Mouse (Mus musculus) liver, embryonic 16.5 days (tissue): ENCODE measurements around the gene Ftsj1. TPM values are rescaled to one million over a fixed set of nuclear protein-coding genes. Genes with fewer than 3 reads are reported as not detected.

ENCODE experiments used
- ATAC-seq: fragments of 200-750 bp; cut with Nextera tagmentation; 2 replicates; pipeline ENCODE4 v1.8.0; 2017; ENCODE audit warnings: low read depth, mild to moderate bottlenecking, moderate number of reproducible peaks, moderate library complexity
- H3K27ac ChIP-seq: fragments of 300-500 bp; sonication (generic); 2 replicates; pipeline ENCODE4 v1.5.1; 2014; ENCODE audit warnings: mild to moderate bottlenecking, low read length
- H3K27me3 ChIP-seq: fragments of 300-500 bp; sonication (generic); 2 replicates; pipeline ENCODE4 v1.6.1; 2014; ENCODE audit warnings: low read depth, low read length, mixed read lengths; ENCODE audit not compliant: control insufficient read depth, insufficient read depth
- H3K36me3 ChIP-seq: fragments of 300-500 bp; sonication (generic); 2 replicates; pipeline ENCODE4 v1.6.1; 2014; ENCODE audit warnings: mild to moderate bottlenecking; ENCODE audit not compliant: control insufficient read depth, insufficient read depth
- H3K4me1 ChIP-seq: fragments of 300-500 bp; sonication (generic); 2 replicates; pipeline ENCODE4 v1.6.1; 2014; ENCODE audit warnings: low read depth, low read length, mixed read lengths; ENCODE audit not compliant: control insufficient read depth
- H3K4me2 ChIP-seq: fragments of 300-500 bp; sonication (generic); 2 replicates; pipeline ENCODE4 v1.6.1; 2014; ENCODE audit warnings: low read depth, low read length, mixed read lengths
- H3K4me3 ChIP-seq: fragments of 300-500 bp; sonication (generic); 2 replicates; pipeline ENCODE4 v1.5.1; 2014; ENCODE audit warnings: low read depth, mild to moderate bottlenecking, low read length
- H3K9ac ChIP-seq: fragments of 300-500 bp; sonication (generic); 2 replicates; pipeline ENCODE4 v1.6.1; 2014; ENCODE audit warnings: low read depth, low read length
- H3K9me3 ChIP-seq: fragments of 300-500 bp; sonication (generic); replicated peaks from 2 replicates; pipeline ENCODE4 v1.6.1; 2016; ENCODE audit warnings: low read length; ENCODE audit not compliant: control insufficient read depth
- WGBS: fragments of 180-500 bp; shearing (Covaris S2); extraction: QIAGEN DNeasy Blood & Tissue Kit; methylation state at CpG from one replicate; pipeline ENCODE4 v1.1.7; 2014; ENCODE audit not compliant: insufficient replicate concordance; 5-methylcytosine and 5-hydroxymethylcytosine counted together
- polyA plus RNA-seq: library from polyadenylated mRNA; unstranded; fragments of >200 nt; fragmentation: Nextera tagmentation; extraction: Ambion mirVana; gene quantifications from 2 replicates; pipeline ENCODE4 v1.2.1, GENCODE M21; 2015

The Ftsj1 gene
- 29.3 and 30.7 TPM in 2 replicates for polyA plus RNA-seq

- no peaks in the 10 kb centered on the region for H3K9me3 ChIP-seq
- H3K36me3 ChIP-seq = no peaks in the 10 kb centered on the region; the same call in 1 of the 2 replicates
- no peaks in the 10 kb centered on the region; the same call in none of the 2 replicates for H3K4me1 ChIP-seq
- no peaks in the 10 kb centered on the region for H3K27me3 ChIP-seq
- H3K4me3 ChIP-seq = peak within 1 kb of the TSS; percentile 78
- peak; percentile 92 for ATAC-seq
- H3K9ac ChIP-seq = peak within 1 kb of the TSS; percentile 79
- 14% methylated on average over 45 of the region's 45 CpGs for WGBS
- peak within 1 kb of the TSS; percentile 79 for H3K27ac ChIP-seq
- peak within 1 kb of the TSS; percentile 71 for H3K4me2 ChIP-seq
Observed at GRCm38 (mm10) chrX:8252334-8253285, at the start of gene Ftsj1. Ftsj1 (minus strand) TSS chrX:8252406.

DNA sequence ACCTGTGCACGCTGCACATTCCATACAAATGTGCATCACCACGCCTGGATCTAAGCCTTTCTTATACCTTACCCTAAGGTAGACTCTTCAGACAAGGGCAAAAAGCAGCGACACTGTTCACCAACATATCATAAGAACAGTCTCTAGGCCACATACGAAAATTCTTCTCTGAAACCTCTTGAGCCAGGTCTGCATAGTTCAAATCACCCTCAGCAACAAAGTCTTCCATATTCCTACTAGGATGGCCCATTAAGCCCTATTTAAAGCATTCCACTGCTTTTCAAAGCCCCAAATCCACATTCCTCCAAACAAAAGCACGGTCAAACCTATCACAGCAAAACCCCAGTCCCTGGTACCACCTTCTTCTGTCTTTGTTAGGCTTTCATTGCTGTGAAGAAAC, 36.4 kb upstream of the Ftsj1 start:
- Histone ChIP-seq H3K4me3 (no peak overlapping the region), H3K27ac (no peak overlapping the region), H3K4me2 (no peak overlapping the region), H3K36me3 (no peaks in the 10 kb centered on the region), H3K9me3 (no peaks in the 10 kb centered on the region), H3K9ac (no peak overlapping the region), H3K4me1 (no peaks in the 10 kb centered on the region), H3K27me3 (no peaks in the 10 kb centered on the region)
- WGBS = 49% methylated on average over 5 of the region's 5 CpGs
- no peak for ATAC-seq

DNA sequence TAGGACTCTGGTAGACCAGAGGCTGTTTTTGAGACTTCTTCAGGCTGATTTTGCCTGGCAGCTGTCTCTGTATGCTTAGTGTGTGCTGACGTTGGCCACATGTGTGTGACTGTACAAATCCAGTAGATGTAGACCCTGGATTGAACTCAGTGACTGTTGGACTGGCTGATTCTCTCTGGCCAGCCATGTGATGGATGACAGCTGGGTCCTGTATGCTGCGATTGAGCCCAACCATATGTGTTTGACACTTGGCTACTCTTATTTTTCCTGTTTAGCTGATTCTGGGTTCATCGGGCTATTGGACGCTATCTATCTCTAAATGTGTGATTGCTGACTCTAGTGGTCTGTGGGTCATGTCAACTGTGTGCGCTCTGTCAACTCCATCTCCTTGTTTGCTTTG, 21.9 kb upstream of the Ftsj1 start:
- ATAC-seq = no peak
- Histone ChIP-seq H3K4me1 (no peaks in the 10 kb centered on the region; the same call in 1 of the 2 replicates), H3K27me3 (no peaks in the 10 kb centered on the region), H3K4me3 (peak overlapping the region; percentile 64; the same call in 1 of the 2 replicates), H3K36me3 (no peaks in the 10 kb centered on the region), H3K4me2 (peak overlapping the region; percentile 65; the same call in 1 of the 2 replicates), H3K27ac (no peak overlapping the region), H3K9ac (no peak overlapping the region), H3K9me3 (no peaks in the 10 kb centered on the region)
- 81% methylated on average over 5 of the region's 5 CpGs for WGBS

DNA sequence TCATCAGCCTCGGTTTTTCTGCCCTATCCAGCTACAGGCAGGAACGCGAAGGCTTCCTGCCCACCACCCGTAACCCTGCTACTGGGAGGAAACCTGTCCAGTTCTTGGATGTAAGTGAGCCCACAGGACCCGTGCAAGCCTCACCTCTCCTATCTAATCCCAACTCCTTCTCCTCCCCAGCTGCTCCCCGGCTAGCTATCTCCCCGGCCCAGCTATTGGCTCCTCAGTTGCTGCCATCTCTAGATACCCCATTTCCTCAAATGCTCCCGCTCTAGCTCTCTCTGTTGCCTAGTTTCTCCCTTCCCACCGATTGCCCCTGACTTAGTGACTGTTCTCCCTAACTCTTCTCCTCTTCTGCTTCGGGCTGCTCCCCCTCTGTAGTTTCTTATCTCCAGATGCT, 19.8 kb upstream of the Ftsj1 start:
- Histone ChIP-seq H3K9me3 (no peaks in the 10 kb centered on the region), H3K4me2 (peak overlapping the region; percentile 65), H3K4me3 (peak overlapping the region; percentile 64), H3K36me3 (no peaks in the 10 kb centered on the region), H3K9ac (peak overlapping the region; percentile 67), H3K4me1 (no peaks in the 10 kb centered on the region; the same call in 1 of the 2 replicates), H3K27ac (peak overlapping the region; percentile 73), H3K27me3 (no peaks in the 10 kb centered on the region)
- ATAC-seq = peak; percentile 95
- 16% methylated on average over 10 of the region's 10 CpGs for WGBS

DNA sequence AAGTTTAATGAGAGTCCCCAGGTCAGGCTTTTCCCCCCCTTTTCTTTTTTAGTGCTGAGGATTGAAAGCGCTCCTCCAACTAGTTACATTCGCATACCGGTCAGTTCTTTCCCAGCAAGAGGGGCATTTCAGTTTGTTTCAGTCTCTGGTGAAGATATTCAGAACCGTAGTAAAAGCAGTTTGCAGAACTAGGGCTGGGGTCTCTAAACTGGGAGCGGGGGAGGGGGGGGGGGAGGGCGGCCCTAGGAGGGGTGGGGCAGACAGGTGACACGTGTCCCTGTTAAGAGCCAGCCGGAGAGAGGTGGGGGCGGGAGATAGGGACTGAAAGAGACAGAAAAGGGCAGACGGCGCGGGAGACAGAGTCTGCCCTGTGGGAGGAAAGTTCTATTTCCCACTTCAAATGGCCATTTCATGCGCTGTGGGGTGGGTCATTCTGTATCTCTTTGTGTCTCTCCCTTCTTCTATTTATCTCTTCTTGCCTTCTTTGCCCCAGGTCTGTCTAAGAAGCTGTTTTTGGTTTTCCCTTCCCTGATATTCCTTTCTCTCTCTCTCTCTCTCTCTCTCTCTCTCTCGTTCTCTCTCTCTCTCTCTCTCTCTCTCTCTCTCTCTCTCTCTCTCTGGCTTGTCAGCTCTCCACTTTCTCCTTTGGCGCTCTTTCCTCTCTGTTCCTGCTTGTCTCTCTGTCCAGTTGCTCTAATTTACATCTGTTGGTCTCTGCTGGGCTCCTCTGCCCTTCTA, 19.0 kb upstream of the Ftsj1 start, which contains the start of gene Slc38a5:
TSS of gene Slc38a5 (plus strand) at position 51 of the 738 bp plus-strand sequence.
- Histone ChIP-seq H3K9me3 (no peaks in the 10 kb centered on the region), H3K27me3 (no peaks in the 10 kb centered on the region), H3K4me2 (peak within 1 kb of the TSS; percentile 65), H3K9ac (peak within 1 kb of the TSS; percentile 67), H3K27ac (peak within 1 kb of the TSS; percentile 73), H3K4me3 (peak within 1 kb of the TSS; percentile 64), H3K36me3 (no peaks in the 10 kb centered on the region), H3K4me1 (no peaks in the 10 kb centered on the region; the same call in 1 of the 2 replicates)
- WGBS = 15% methylated on average over 14 of the region's 15 CpGs
- peak; percentile 72 for ATAC-seq

DNA sequence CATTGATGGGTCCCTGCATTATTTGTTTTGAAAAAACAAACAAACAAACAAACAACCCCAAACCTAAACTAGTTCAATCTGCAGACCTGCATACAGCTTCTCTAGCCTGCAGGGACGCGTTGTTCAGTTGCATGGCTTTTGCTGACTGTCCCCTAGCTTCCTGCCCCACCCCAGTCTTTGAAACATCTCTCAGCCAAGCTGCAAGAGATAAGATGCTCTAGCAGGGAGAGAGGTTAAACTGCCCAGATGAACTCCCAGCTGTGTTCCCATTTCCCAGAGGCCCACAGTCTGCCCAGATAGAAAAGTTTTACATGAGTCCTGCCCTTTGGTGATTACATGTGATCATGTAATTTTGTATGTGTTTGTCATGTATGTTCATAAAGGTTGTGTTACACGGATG, 12.0 kb upstream of the Ftsj1 start:
- Histone ChIP-seq H3K9ac (no peak overlapping the region), H3K9me3 (no peaks in the 10 kb centered on the region), H3K4me1 (peaks cover 17% of the 10 kb centered on the region), H3K27me3 (no peaks in the 10 kb centered on the region), H3K4me2 (peak overlapping the region; percentile 9; the same call in 1 of the 2 replicates), H3K27ac (no peak overlapping the region), H3K4me3 (no peak overlapping the region), H3K36me3 (no peaks in the 10 kb centered on the region)
- 24% methylated on average over 3 of the region's 3 CpGs for WGBS
- peak; percentile 80 for ATAC-seq

GRCm38 (mm10) chrX:8263156-8263804, 11.1 kb upstream of the Ftsj1 start:
- H3K9me3 ChIP-seq = no peaks in the 10 kb centered on the region
- no peaks in the 10 kb centered on the region for H3K27me3 ChIP-seq
- peaks cover 17% of the 10 kb centered on the region for H3K4me1 ChIP-seq
- no peak overlapping the region for H3K4me3 ChIP-seq
- no peak for ATAC-seq
- 28% methylated on average over 5 of the region's 5 CpGs for WGBS
- H3K36me3 ChIP-seq = no peaks in the 10 kb centered on the region
- no peak overlapping the region for H3K9ac ChIP-seq
- no peak overlapping the region for H3K4me2 ChIP-seq
- H3K27ac ChIP-seq = peak overlapping the region; percentile 25; the same call in 1 of the 2 replicates

DNA sequence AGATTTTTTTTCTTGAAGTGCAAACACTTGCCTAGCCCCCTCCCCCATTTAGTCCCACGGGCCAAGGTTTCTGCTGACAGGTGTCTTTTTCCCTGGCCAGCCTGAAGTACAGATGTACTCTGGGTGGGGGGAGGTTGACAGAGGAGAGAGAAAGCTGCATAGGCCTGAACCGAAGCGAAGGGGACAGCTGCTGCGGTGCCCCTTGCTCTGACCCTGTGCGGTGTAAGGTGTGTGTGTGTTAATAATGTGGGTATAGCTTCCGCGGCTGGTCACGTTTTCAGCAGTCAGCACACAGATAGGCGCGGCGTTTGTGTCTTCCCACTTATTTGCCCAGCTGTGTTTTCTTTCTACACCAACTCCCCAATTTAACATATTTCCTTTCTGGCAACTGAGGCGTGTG, 7.3 kb upstream of the Ftsj1 start:
- Histone ChIP-seq H3K9me3 (no peaks in the 10 kb centered on the region), H3K27ac (no peak overlapping the region), H3K4me1 (peaks cover 17% of the 10 kb centered on the region), H3K27me3 (no peaks in the 10 kb centered on the region), H3K9ac (no peak overlapping the region), H3K36me3 (no peaks in the 10 kb centered on the region), H3K4me3 (no peak overlapping the region), H3K4me2 (no peak overlapping the region)
- 74% methylated on average over 12 of the region's 12 CpGs for WGBS
- no peak for ATAC-seq
